Comparison of ENCODE assay signal across 7 mouse cellular contexts in genomic region chr14:26969856-26970407, GRCm38 (mm10). TPM values are rescaled to one million over a fixed set of nuclear protein-coding genes. Genes with fewer than 3 reads are reported as not detected.
A peak's percentile ranks its signal among the peaks of the same experiment; 100 is the strongest.
DNase-seq lines count a peak whose midpoint lies in the region; ATAC-seq and TF ChIP-seq lines count a peak whose summit lies in the region.

No protein-coding gene starts in this region.

- peak; percentile 46 to 53 for DNase-seq in adrenal gland, adult 18-20 months (ENCODE audit: low spot score in 2 of 2)
- peak; percentile 55 for DNase-seq in embryo, embryonic 11.5 days (ENCODE audit: low read depth, low spot score)
- peak; percentile 59 to 79 for DNase-seq in layer of hippocampus, postnatal 14 days (ENCODE audit: low spot score in 2 of 2)
- peak; percentile 82 for DNase-seq in lung, postnatal 0 days (ENCODE audit: low spot score)
- peak; percentile 57 for DNase-seq in retina, postnatal 7 days (ENCODE audit: low read depth, low spot score)

- peak overlapping the region; percentile 94 for H3K9ac ChIP-seq in heart, embryonic 14.5 days (ENCODE audit: low read length)
- peak overlapping the region; percentile 91 for H3K9ac ChIP-seq in lung, postnatal 0 days (replicated peaks; ENCODE audit: low read depth)

- H3K27me3 ChIP-seq in E14TG2a.4 (ENCODE audit: insufficient read depth, low read length) = 0 out of 2 replicates have a peak, but pooled peaks cover 5% of the 10 kb centered on the region
- H3K27me3 ChIP-seq in heart, embryonic 14.5 days (ENCODE audit: control insufficient read depth, insufficient read depth, low read length) = no peaks in the 10 kb centered on the region
- H3K27me3 ChIP-seq in lung, postnatal 0 days (replicated peaks; ENCODE audit: insufficient read depth, low read length) = no peaks in the 10 kb centered on the region

- under 1% methylated on average over 62 of the region's 62 CpGs for whole genome bisulfite sequencing in heart, embryonic 14.5 days
- WGBS in lung, postnatal 0 days = under 1% methylated on average over 62 of the region's 62 CpGs

- H3K27ac ChIP-seq in heart, embryonic 14.5 days (replicated peaks in 1 of 2; ENCODE audit: control insufficient read depth in 1 of 2, insufficient read depth in 1 of 2, low read depth in 2 of 2, low read length in 2 of 2) = peak overlapping the region; percentile 89 to 90
- peak overlapping the region; percentile 87 for H3K27ac ChIP-seq in lung, postnatal 0 days (ENCODE audit: low read length)

- no peaks in the 10 kb centered on the region for H3K36me3 ChIP-seq in E14TG2a.4 (ENCODE audit: insufficient read depth, low read length)
- H3K36me3 ChIP-seq in heart, embryonic 14.5 days (ENCODE audit: control insufficient read depth, insufficient read depth, low read length) = no peaks in the 10 kb centered on the region
- H3K36me3 ChIP-seq in lung, postnatal 0 days (ENCODE audit: insufficient read depth, low read length) = no peaks in the 10 kb centered on the region

- H3K4me2 ChIP-seq in heart, embryonic 14.5 days (ENCODE audit: low read length) = peak overlapping the region; percentile 67
- H3K4me2 ChIP-seq in lung, postnatal 0 days (replicated peaks; ENCODE audit: low read depth, low read length) = peak overlapping the region; percentile 60

- TF ChIP-seq EP300 in lung, postnatal 0 days (IDR thresholded peaks at IDR 0.05) = no peak

- ATAC-seq in heart, embryonic 14.5 days (ENCODE audit: insufficient number of reproducible peaks, insufficient read depth, low FRiP score, low read depth) = peak; percentile 82; the same call in 1 of the 2 replicates
- ATAC-seq in lung, postnatal 0 days = peak; percentile 77

- peak overlapping the region; percentile 94 for H3K4me3 ChIP-seq in E14TG2a.4 (replicated peaks; ENCODE audit: low read length)
- peak overlapping the region; percentile 95 to 100 for H3K4me3 ChIP-seq in heart, embryonic 14.5 days (ENCODE audit: control insufficient read depth in 1 of 2, insufficient read depth in 1 of 2, low read depth in 1 of 2, low read length in 2 of 2)
- H3K4me3 ChIP-seq in lung, postnatal 0 days (ENCODE audit: low read depth, low read length) = peak overlapping the region; percentile 88

- no peak for TF ChIP-seq CTCF in E14TG2a.4 (conservative IDR thresholded peaks at IDR 0.05; ENCODE audit: low read length)
- TF ChIP-seq CTCF in lung, postnatal 0 days (IDR thresholded peaks at IDR 0.05) = no peak; the same call in 1 of the 2 replicates

- H3K9me3 ChIP-seq in E14TG2a.4 (ENCODE audit: low read length) = no peaks in the 10 kb centered on the region
- H3K9me3 ChIP-seq in heart, embryonic 14.5 days (ENCODE audit: control insufficient read depth, low read length) = no peaks in the 10 kb centered on the region
- H3K9me3 ChIP-seq in lung, postnatal 0 days (ENCODE audit: low read length) = no peaks in the 10 kb centered on the region

- peaks cover 28% of the 10 kb centered on the region for H3K4me1 ChIP-seq in E14TG2a.4 (replicated peaks; ENCODE audit: low read depth, low read length)
- H3K4me1 ChIP-seq in heart, embryonic 14.5 days (ENCODE audit: control insufficient read depth in 2 of 2, insufficient read depth in 2 of 2, low read length in 2 of 2) = peaks cover 0 to 10% of the 10 kb centered on the region in 2 experiments; a peak in 2 of 4 replicates
- no peaks in the 10 kb centered on the region for H3K4me1 ChIP-seq in lung, postnatal 0 days (ENCODE audit: insufficient read depth, low read depth, low read length)

RNA-seq across cellular contexts. Expression of gene Appl1, which starts 1.1 kb away (rescaled TPM):
- total RNA-seq in adrenal gland, adult 18-20 months (2021) = 10 to 100 TPM; 33.5 to 37.9 TPM
- 33.3 and 39.0 TPM in 2 replicates for polyA plus RNA-seq in heart, embryonic 14.5 days (2014; fragmentation: Nextera tagmentation; extraction: Ambion mirVana)
- 10 to 100 TPM; 58.3 to 61.3 TPM for total RNA-seq in layer of hippocampus, postnatal 14 days (2021)
- polyA plus RNA-seq in lung, postnatal 0 days (2015; fragmentation: Nextera tagmentation; extraction: Ambion mirVana) = 27.8 and 29.9 TPM in 2 replicates

RNA-seq across cellular contexts. Expression of gene Hesx1, which starts 24.3 kb away (rescaled TPM):
- not detected for total RNA-seq in adrenal gland, adult 18-20 months (2021)
- polyA plus RNA-seq in heart, embryonic 14.5 days (2014; fragmentation: Nextera tagmentation; extraction: Ambion mirVana) = 0.19 and 0.28 TPM in 2 replicates
- total RNA-seq in layer of hippocampus, postnatal 14 days (2021) = not detected
- polyA plus RNA-seq in lung, postnatal 0 days (2015; fragmentation: Nextera tagmentation; extraction: Ambion mirVana) = not detected in 2 replicates

Comparison
In these comparisons a context has a peak if more than half of its experiments do, and no peak if none do; other contexts are left out.
1. Peak in every context shown above with its lines: DNase-seq, ATAC-seq, H3K4me3 ChIP-seq and H3K27ac ChIP-seq.